Mouse (Mus musculus) megakaryocyte progenitor cell, adult 5-6 weeks (primary cell): ENCODE results near the gene Prkch. TPM values are rescaled to one million over a fixed set of nuclear protein-coding genes. Genes with fewer than 3 reads are reported as not detected.
A peak's percentile ranks its signal among the peaks of the same experiment; 100 is the strongest.

Experiments used
- ATAC-seq: replicated peaks from 2 replicates; pipeline ENCODE4 v1.8.0; 2016; ENCODE audit warnings: mild to moderate bottlenecking, moderate TSS enrichment, inconsistent platforms; ENCODE audit not compliant: poor library complexity
- total RNA-seq, 2 experiments: library from RNA; stranded (forward) in 1 of 2; stranded (reverse) in 1 of 2; fragments of 157-497, 149-512 nt in 1 of 2; fragments of 200-1000 nt in 1 of 2; gene quantifications; 2 replicates each; pipeline versions ENCODE4 v1.2.3 to v1.2.4; 2015 to 2017

Gene Prkch
- total RNA-seq, 2 experiments from 2014 or later = 4.5 to 7.5 TPM

DNA sequence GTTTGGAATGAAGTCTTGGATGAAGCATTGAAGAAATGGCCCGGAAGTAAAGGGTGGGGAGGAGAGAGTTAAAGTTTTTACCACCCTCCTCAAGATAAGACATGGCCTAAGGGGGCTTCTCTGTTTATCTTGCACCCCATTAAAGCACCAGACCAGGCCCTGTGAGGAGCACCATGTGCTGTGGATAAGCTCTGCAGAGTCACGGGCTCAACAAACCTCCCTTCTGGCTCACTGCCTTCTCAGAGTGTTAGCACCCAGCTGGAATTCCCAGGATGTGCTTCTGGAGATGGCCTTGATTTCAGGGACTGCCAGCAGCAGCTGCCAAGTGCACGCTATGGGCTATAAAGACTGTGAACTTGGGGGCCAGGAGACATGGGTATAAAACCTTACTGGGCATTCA lies 204.3 kb downstream of the Prkch start:
- peak; percentile 58 for ATAC-seq

DNA sequence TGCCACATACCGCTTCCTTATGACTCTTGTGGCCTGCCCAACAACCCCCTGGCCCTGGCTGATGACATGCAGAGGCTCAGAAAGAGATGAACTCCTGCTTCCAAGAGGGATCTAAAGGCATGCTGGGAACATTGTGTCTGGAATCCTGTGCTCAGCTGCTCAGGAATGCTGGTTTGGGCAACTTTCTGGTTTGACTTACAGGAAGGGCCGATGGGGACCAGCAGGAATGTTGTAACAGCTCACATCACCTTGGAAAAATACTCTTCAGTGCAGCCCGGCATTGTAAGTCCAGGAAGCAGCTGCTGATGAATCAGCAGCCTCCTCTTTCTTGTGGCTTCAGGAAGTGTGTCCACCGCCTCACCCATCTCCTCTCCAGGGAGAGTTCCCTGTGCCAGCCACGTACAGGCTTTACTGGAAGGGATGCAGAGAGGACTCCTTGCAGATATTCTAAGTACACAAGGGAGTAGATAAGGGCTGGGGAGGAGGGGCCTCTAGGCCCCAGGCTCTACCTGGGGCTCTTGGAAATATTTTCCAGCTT lies 206.0 kb downstream of the Prkch start:
- ATAC-seq = no peak

GRCm38 (mm10) chr12:73793216-73793615 lies 208.6 kb downstream of the Prkch start:
- ATAC-seq = no peak

DNA sequence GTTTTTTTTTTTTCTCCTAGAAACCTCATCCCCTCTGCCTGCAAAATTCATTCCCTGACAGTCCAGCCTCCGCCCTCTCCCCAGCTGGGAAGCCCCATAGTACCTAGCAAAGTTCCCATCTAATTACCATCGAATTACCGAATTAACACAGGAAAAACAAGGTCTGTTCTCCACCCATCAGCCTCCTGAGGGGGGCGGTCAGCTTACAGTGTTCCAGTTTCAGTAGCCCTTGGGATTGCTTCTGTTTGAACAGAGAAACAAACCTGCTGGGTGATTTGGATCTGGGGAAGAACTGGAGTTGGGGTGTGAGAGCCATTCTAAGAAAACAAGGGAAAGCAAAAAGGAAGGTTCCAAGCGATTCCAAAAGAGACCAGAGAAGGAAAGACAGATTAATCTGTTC lies 209.1 kb downstream of the Prkch start:
- ATAC-seq = no peak

DNA sequence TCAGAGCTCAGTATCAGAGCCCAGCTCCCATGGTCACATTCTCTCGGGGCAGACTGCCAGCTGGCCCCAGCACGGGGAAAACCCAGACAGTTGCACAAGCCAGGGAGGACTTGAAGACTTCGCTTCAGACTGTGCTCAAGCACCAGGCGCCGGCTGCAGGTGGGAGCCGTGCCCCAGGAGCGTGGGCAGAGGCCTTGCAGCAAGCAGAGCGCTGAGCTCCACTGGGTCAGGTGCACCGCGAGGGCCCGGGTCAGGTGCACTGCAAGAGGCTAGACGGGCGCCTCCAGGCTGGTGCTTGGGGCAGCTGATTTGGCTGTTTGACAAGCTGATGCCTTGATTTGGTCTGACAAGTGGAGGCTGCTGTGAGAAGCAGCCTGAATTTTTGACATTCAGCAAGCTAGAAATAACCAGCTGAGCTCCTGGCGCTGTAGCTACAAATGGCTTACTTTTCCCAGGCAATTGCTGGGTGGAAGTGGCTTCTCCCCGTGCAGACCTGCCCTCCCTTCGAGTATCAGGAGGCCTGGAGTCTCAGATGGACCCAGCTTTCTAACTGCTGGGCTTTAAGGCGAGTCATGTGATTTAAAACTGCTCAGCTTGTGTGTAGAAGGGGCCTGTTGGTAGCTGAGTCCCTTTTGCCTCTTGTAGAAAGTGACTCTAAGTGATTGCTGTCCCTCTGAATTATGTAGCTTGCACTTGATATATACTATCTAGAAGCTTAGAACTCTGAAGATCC lies 209.7 kb downstream of the Prkch start:
- ATAC-seq = peak; percentile 64

- ATAC-seq = no peak
Measured at GRCm38 (mm10) chr12:73799671-73800070, 215.1 kb downstream of the Prkch start.

GRCm38 (mm10) chr12:73800886-73801285 lies 216.3 kb downstream of the Prkch start:
- ATAC-seq = no peak

- ATAC-seq = no peak
Measured at GRCm38 (mm10) chr12:73801845-73802244, 217.2 kb downstream of the Prkch start.

GRCm38 (mm10) chr12:73802379-73803057 lies 217.9 kb downstream of the Prkch start:
- ATAC-seq = no peak

GRCm38 (mm10) chr12:73803946-73804345 lies 219.3 kb downstream of the Prkch start:
- ATAC-seq = no peak

- ATAC-seq = no peak
Measured at GRCm38 (mm10) chr12:73805541-73805940, 220.9 kb downstream of the Prkch start.

DNA sequence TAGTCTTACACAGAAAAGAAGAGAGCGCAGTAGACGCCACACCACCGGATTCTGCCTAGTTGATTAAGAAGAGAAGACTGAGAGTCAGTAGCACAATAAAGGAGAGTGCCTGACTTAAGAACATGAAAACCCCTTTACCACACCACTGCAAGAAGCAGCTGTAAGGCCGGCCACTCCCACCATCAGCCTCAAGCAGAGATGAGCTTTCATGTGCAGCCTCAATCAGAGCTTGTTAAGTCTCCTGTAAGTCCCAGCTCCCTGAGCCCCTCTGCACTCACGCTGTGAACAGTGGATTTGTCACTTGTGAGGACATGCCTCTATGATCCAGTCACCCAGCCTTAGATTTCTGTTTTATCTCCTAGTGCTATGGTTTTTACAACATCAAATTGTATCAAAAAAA lies 221.4 kb downstream of the Prkch start:
- no peak for ATAC-seq

DNA sequence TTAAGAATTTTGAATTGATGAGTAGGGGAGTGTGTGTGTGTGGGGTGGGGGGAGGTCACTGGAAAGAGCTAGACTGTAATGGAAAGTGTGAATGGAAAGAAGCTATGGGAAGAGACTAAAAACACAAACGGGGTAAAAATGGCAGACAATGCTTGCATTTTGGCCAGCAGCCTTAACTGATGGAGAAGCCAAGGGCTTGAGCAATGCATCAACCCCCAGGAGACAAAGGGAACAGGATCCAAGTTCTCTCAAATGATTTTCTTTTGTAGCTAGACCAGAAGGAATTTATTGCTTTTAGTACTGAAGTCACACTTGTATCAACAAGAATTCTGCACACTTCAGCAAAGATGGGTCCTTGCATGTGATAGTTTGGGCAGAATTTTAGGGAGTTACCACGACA lies 222.6 kb downstream of the Prkch start:
- ATAC-seq = no peak

DNA sequence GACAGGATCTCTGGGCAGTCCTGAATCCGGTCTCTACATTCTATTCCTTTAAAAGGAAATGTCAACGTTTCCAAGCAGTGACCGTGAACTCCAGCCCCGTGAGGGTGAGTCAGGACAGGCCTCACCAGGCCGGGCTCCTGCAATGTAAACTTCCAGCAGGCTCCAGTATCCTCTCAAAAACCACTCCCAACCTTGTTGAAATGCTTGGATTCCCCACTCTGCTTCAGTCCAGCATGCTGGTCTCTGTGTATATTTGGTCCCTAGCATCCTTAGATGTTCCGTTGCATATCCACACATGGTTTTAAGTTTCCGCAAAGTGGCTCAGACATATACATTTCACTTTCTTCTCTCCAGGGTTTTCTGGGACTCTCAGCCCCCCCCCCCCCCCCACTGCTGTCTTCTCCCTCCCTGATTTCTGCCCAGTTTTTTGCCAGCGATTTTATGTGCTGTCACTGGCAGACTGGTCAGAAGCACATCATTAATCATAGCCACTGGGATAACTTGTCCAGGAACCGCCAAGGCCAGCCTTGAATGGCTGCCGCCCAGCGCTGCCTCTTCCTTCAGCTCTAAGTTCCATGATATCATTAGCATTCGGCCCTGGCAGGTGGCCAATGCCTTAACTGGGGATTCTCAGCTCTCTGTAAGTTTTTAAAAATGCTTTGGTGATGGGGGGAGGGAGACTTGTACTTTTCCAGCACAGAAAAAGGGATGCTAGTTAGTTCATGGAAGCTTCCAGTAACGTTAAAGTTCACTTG lies 225.6 kb downstream of the Prkch start:
- ATAC-seq = no peak

DNA sequence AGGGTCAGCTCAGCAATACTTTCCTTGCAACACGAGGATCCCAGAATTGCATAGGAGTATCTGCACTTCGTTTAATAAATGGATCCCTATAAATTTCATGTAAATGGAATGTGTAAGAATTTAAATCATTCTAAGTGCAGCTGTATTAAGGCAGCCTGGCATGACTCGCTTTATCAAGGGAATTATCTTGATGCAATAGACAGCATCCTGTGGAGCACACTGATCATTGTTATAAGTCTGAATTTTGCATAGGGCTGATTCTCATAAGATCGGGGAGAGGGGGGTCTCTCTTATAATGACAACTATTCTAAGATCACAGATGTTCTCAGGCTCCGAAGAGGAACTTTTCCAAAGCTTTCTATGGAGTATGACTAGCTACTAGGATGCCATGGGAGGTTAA lies 226.3 kb downstream of the Prkch start:
- ATAC-seq = no peak

GRCm38 (mm10) chr12:73812198-73812597 lies 227.6 kb downstream of the Prkch start:
- ATAC-seq = no peak

- ATAC-seq = no peak
Measured at GRCm38 (mm10) chr12:73813016-73813900, 228.7 kb downstream of the Prkch start.

DNA sequence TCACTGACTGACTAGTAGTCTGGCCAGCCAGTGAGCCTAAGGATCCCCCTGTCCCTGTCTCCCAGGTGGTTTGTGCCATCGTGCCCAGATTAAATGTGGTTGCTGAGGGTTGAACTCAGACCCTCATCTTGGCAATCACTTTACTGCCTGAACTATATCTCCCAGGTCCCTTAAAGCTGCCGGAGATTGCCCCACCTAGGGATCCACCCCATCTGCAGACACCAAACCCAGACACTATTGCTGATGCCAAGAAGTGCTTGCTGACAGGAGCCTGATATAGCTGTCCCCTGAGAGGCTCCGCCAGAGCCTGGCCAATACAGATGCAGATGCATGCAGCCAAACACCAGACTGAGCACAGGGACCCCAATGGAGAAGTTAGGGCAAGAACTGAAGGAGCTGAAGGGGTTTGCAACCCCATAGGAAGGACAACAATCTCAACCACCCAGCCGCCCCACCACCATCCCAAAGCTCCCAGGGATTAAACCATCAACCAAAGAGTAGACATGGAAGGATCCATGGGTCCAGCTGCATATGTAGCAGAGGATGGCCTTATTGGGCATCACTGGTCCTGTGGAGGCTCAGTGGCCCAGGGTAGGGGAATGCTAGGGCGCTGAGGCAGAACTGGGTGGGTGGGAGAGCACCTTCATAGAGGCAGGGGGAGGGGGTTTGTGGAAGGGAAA lies 229.6 kb downstream of the Prkch start:
- no peak for ATAC-seq

DNA sequence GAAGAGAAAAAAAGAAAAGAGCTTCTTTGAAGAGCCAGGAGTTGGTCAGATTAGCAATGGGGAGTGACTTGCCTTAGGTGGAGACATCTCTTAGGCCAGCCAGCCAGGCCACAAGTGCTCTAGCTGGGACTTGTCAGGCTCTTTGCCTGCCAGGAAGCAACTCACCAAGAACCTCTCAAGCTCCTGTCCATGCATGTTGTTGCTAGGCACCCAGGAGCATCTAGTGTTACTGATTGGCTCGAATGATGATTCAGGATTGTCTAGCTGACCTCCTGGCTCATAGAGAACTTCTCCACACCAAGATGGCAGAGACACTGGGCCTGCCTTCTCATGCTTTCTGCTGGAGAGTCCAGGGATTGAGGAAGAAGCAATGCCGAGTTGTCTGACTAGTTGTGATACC lies 230.3 kb downstream of the Prkch start:
- ATAC-seq = no peak

GRCm38 (mm10) chr12:73815463-73815862 lies 230.9 kb downstream of the Prkch start:
- no peak for ATAC-seq
